Mouse (Mus musculus) embryonic facial prominence, embryonic 14.5 days (tissue): ENCODE measurements at regions not wholly inside any gene's neighbourhood (a gene's known extent, or its start where the extent isn't known, plus 50 kb on each side); places are given as distances from the start of the nearest gene placed in this dataset.

Experiments
- ATAC-seq: fragments of 200-750 bp; cut with Nextera tagmentation; 2 replicates; pipeline ENCODE4 v1.8.0; 2017; ENCODE audit warnings: low read depth, moderate number of reproducible peaks, moderate TSS enrichment
- DNase-seq: peaks from one replicate; pipeline ENCODE4 v3.0.0-alpha.2; 2015; ENCODE audit warnings: low spot score
- H3K27ac ChIP-seq: fragments of 300-500 bp; sonication (generic); replicated peaks from 2 replicates; pipeline ENCODE4 v1.5.1; 2014; ENCODE audit warnings: low read depth, mild to moderate bottlenecking, low read length, moderate library complexity
- H3K27me3 ChIP-seq: fragments of 300-500 bp; sonication (generic); replicated peaks from 2 replicates; pipeline ENCODE4 v1.6.1; 2014; ENCODE audit warnings: low read length; ENCODE audit not compliant: control insufficient read depth, insufficient read depth
- H3K36me3 ChIP-seq: fragments of 300-500 bp; sonication (generic); 2 replicates; pipeline ENCODE4 v1.6.1; 2014; ENCODE audit warnings: low read length, mixed read lengths; ENCODE audit not compliant: control insufficient read depth, insufficient read depth
- H3K4me1 ChIP-seq: fragments of 300-500 bp; sonication (generic); 2 replicates; pipeline ENCODE4 v1.6.1; 2014; ENCODE audit warnings: antibody characterized with exemption, low read length; ENCODE audit not compliant: control insufficient read depth, insufficient read depth
- H3K4me2 ChIP-seq: fragments of 300-500 bp; sonication (generic); 2 replicates; pipeline ENCODE4 v1.6.1; 2014; ENCODE audit warnings: low read depth, mild to moderate bottlenecking, low read length, moderate library complexity, mixed read lengths
- H3K4me3 ChIP-seq: fragments of 300-500 bp; sonication (generic); 2 replicates; pipeline ENCODE4 v1.5.1; 2014; ENCODE audit warnings: low read depth, mild to moderate bottlenecking, low read length
- H3K9ac ChIP-seq: fragments of 300-500 bp; sonication (generic); 2 replicates; pipeline ENCODE4 v1.6.1; 2014; ENCODE audit warnings: low read depth, mild to moderate bottlenecking, low read length, moderate library complexity, mixed read lengths
- H3K9me3 ChIP-seq: fragments of 300-500 bp; sonication (generic); 2 replicates; pipeline ENCODE4 v1.6.1; 2016; ENCODE audit warnings: low read length; ENCODE audit not compliant: control insufficient read depth
- WGBS: fragments of 180-500 bp; shearing (Covaris S2); extraction: QIAGEN DNeasy Blood & Tissue Kit; methylation state at CpG from one replicate; pipeline ENCODE4 v1.1.7; 2014; 5-methylcytosine and 5-hydroxymethylcytosine counted together

DNA sequence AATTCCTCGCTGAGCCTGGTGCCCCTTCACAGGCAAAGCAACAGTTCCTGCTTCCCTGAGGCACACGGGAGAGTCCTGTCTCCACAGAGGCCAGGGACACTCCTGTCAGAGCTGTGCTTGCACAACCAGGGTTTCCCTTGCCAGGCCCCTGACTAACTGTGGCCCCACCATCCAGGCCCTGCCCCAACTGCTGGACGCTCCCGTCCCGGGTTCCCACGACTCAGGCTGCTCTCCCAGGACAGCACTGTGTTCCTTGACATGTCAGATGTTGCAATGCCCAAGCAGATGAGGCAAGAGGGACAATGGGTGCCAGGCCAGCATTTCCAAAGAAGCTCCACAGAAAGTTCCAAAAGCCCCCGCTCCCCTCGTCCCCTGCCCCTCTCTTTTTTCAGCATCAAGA is 250.4 kb downstream of the Bcl11b start:
- no peak overlapping the region for H3K4me3 ChIP-seq
- ATAC-seq (0 out of 2 replicates have a peak, but pooled peaks have one; percentile 23), DNase-seq (no peak)
- H3K9me3 ChIP-seq = no peaks in the 10 kb centered on the region
- H3K27ac ChIP-seq = peak overlapping the region; percentile 13; the same call in 1 of the 2 replicates
- peaks cover 47% of the 10 kb centered on the region for H3K4me1 ChIP-seq
- WGBS = 50% methylated on average over 8 of the region's 8 CpGs
- no peaks in the 10 kb centered on the region for H3K36me3 ChIP-seq
- no peak overlapping the region for H3K9ac ChIP-seq
- peak overlapping the region; percentile 11; the same call in 1 of the 2 replicates for H3K4me2 ChIP-seq
- no peaks in the 10 kb centered on the region for H3K27me3 ChIP-seq

GRCm38 (mm10) chr12:107753536-107753935 is 249.9 kb downstream of the Bcl11b start:
- 46% methylated on average over 4 of the region's 6 CpGs for WGBS
- no peaks in the 10 kb centered on the region for H3K27me3 ChIP-seq
- no peak overlapping the region for H3K9ac ChIP-seq
- H3K9me3 ChIP-seq = no peaks in the 10 kb centered on the region
- H3K4me3 ChIP-seq = no peak overlapping the region
- no peaks in the 10 kb centered on the region for H3K36me3 ChIP-seq
- H3K4me2 ChIP-seq = no peak overlapping the region
- DNase-seq = no peak
- no peak overlapping the region for H3K27ac ChIP-seq
- H3K4me1 ChIP-seq = peaks cover 47% of the 10 kb centered on the region
- no peak for ATAC-seq

DNA sequence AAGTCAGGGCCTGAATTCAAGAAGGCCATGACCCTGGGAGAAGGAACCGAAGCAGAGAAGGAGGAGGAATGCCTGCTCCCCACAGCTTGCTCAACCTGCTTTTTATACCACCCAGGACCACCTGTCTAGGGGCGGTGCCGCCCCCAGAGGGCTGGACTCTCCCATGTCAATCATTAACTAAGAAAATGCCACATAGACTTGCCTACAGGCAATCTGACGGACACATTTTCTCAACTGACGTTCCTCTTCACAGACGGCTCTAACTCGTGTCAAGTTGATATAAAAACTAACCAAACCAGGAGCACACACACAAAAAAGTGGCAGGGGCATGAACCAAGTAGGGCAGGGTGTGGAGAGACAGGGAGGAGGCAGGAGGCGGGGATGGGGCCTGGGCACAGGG is 248.5 kb downstream of the Bcl11b start:
- DNase-seq (peak; percentile 51), ATAC-seq (no peak)
- H3K4me3 ChIP-seq = no peak overlapping the region
- no peak overlapping the region for H3K9ac ChIP-seq
- H3K4me2 ChIP-seq = no peak overlapping the region
- no peaks in the 10 kb centered on the region for H3K36me3 ChIP-seq
- H3K4me1 ChIP-seq = peaks cover 40% of the 10 kb centered on the region
- no peak overlapping the region for H3K27ac ChIP-seq
- WGBS = 69% methylated on average over 8 of the region's 8 CpGs
- no peaks in the 10 kb centered on the region for H3K9me3 ChIP-seq
- no peaks in the 10 kb centered on the region for H3K27me3 ChIP-seq

GRCm38 (mm10) chr12:107755820-107756517 is 247.4 kb downstream of the Bcl11b start:
- Histone ChIP-seq H3K4me1 (peaks cover 40% of the 10 kb centered on the region), H3K4me3 (no peak overlapping the region), H3K4me2 (no peak overlapping the region), H3K9me3 (no peaks in the 10 kb centered on the region), H3K27me3 (no peaks in the 10 kb centered on the region), H3K36me3 (no peaks in the 10 kb centered on the region), H3K27ac (no peak overlapping the region), H3K9ac (no peak overlapping the region)
- WGBS = 80% methylated on average over 13 of the region's 13 CpGs
- no peak for DNase-seq
- ATAC-seq = no peak

DNA sequence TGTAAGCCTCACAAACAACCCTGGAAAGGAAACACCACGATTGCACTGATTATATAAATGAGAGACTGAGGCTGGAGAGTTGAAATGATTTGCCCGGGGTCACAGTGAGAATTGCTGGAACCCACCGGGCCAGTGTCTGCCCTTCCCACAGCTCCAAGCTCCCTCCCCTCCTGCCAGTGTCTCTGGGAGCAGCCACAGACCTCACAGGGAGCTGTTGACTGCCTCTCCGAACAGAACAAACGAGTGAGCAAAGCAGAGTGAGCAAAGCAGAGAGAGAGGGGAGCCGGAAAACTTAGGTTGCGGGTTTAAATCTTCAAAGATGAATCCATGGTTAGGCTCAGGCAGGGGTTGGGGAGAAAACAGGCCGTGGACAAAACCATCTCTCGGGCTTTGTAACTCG is 246.2 kb downstream of the Bcl11b start:
- H3K4me2 ChIP-seq = no peak overlapping the region
- 19% methylated on average over 10 of the region's 10 CpGs for WGBS
- no peaks in the 10 kb centered on the region for H3K27me3 ChIP-seq
- H3K4me1 ChIP-seq = peaks cover 36% of the 10 kb centered on the region
- no peaks in the 10 kb centered on the region for H3K9me3 ChIP-seq
- DNase-seq = peak; percentile 55
- 0 out of 2 replicates have a peak overlapping the region, but pooled peaks have one; percentile 15 for H3K27ac ChIP-seq
- no peak for ATAC-seq
- H3K36me3 ChIP-seq = no peaks in the 10 kb centered on the region
- no peak overlapping the region for H3K9ac ChIP-seq
- no peak overlapping the region for H3K4me3 ChIP-seq

DNA sequence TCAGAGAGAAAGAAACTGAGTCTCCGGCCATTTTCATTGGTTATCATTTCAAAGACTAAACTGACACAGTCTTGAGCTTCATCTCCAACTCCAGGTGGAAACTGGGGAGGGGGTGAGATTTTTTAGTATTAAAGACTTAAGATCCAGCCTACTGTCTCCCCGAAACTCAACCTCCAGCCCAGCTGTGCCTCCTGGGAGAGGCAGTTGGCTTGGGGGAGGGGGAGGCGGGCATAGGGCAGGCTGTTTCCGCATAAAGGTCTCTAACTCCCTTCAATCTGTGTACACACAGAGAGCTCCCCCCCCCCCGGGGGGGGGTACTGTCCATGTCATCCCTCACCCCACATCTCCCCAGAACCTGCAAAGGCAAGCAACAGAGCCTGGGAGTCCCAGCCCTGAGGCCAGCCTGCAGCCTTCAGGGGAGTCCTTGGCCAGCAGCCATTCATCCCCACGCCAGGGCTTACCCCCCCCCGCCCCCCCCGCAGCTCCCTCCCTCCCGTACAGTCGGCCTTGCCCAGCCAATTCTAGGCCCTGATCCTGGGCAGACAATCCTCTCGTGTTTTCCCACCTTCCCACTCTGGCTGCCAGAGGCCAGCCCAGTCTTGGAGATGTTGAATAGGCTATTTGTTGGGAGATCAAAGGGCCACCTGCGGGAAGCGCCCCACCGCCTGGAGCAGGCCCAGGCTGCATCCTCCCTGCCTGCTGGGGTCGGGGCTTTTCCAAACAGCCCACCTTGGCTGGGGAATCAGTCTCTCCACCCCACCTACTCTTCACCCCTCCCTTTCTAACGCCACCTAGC is 245.2 kb downstream of the Bcl11b start:
- H3K9ac ChIP-seq = no peak overlapping the region; the same call in 1 of the 2 replicates
- H3K9me3 ChIP-seq = no peaks in the 10 kb centered on the region
- ATAC-seq (peak; percentile 76), DNase-seq (peak; percentile 72)
- peaks cover 26% of the 10 kb centered on the region for H3K4me1 ChIP-seq
- WGBS = 23% methylated on average over 10 of the region's 16 CpGs
- no peak overlapping the region for H3K4me3 ChIP-seq
- H3K27me3 ChIP-seq = no peaks in the 10 kb centered on the region
- peak overlapping the region; percentile 5; the same call in 1 of the 2 replicates for H3K4me2 ChIP-seq
- no peak overlapping the region; the same call in 1 of the 2 replicates for H3K27ac ChIP-seq
- H3K36me3 ChIP-seq = no peaks in the 10 kb centered on the region

GRCm38 (mm10) chr12:107759291-107759690 is 244.1 kb downstream of the Bcl11b start:
- H3K4me1 ChIP-seq = peaks cover 26% of the 10 kb centered on the region

GRCm38 (mm10) chr12:107759911-107760310 is 243.5 kb downstream of the Bcl11b start:
- DNase-seq (no peak), ATAC-seq (no peak)
- no peaks in the 10 kb centered on the region for H3K36me3 ChIP-seq
- H3K27ac ChIP-seq = no peak overlapping the region
- no peak overlapping the region for H3K4me3 ChIP-seq
- no peak overlapping the region for H3K9ac ChIP-seq
- peaks cover 22% of the 10 kb centered on the region for H3K4me1 ChIP-seq
- H3K9me3 ChIP-seq = no peaks in the 10 kb centered on the region
- no peaks in the 10 kb centered on the region for H3K27me3 ChIP-seq
- no peak overlapping the region for H3K4me2 ChIP-seq
- 77% methylated on average over 4 of the region's 4 CpGs for WGBS

More at GRCm38 (mm10) chr12:107759291-107759690, 244.1 kb downstream of the Bcl11b start:
- Histone ChIP-seq H3K4me2 (no peak overlapping the region), H3K27ac (no peak overlapping the region), H3K27me3 (no peaks in the 10 kb centered on the region), H3K9me3 (no peaks in the 10 kb centered on the region), H3K9ac (no peak overlapping the region), H3K4me3 (no peak overlapping the region), H3K36me3 (no peaks in the 10 kb centered on the region)
- DNase-seq (no peak), ATAC-seq (no peak)
- WGBS = 81% methylated on average over 5 of the region's 5 CpGs
